Mouse (Mus musculus): Measurements from ENCODE around the gene Heatr9.
"Not testable (repeated sequence)": the region's sequence is repeated elsewhere in the genome, so short reads cannot be mapped to it uniquely, and the experiment has no call there.

Heatr9 gene

GRCm38 (mm10) chr11:83522075-83522474, at the start of gene Heatr9:
Gene Heatr9, minus strand, starts transcription at chr11:83522175.
- no peak for ATAC-seq (ENCODE audit: low TSS enrichment)

DNA sequence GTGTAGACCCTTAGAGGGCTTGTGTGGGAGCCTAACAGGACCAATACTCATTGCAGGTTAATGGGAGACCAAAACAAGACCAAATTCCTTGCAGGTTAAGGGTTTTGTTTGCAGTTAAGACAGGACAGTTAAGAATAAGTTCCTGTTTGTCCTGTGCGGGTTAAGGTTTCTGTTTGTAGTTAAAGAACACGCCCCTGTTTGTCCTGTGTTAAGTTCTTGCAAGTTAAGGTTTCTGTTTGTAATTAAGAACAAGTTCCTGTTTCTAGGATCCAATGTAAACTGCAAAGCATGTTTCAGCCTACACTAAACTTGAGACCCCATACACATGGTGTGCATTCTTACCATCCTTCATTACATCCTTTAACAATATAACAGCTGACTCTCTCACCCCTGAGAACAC, 48.2 kb upstream of the Heatr9 start:
- no peak for ATAC-seq (ENCODE audit: low TSS enrichment)

DNA sequence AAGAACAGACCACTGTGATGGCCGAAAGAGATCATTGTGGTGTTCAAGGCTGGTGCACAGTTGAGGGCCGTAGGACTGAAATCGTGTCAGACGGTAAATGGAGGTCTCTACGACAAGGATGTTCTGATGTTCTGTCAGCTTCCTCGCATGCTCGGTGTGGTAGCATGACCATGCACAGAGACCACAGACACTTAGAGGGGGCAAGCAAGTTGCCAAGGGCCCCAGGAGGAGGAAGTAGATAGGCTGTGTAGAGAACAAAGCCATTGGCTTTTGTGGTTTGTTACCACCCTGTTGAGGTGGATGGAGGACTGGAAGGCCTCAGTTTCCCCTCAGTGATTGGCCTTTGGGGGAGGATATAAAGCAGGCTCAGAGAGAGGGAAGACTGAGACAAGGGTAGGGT, 47.3 kb upstream of the Heatr9 start:
- no peak for ATAC-seq (ENCODE audit: low TSS enrichment)

- no peak for ATAC-seq (ENCODE audit: low TSS enrichment)
Measured at GRCm38 (mm10) chr11:83568786-83569185, 46.8 kb upstream of the Heatr9 start.

- no peak for ATAC-seq (ENCODE audit: low TSS enrichment)
Measured at GRCm38 (mm10) chr11:83568061-83568460, 46.1 kb upstream of the Heatr9 start.

DNA sequence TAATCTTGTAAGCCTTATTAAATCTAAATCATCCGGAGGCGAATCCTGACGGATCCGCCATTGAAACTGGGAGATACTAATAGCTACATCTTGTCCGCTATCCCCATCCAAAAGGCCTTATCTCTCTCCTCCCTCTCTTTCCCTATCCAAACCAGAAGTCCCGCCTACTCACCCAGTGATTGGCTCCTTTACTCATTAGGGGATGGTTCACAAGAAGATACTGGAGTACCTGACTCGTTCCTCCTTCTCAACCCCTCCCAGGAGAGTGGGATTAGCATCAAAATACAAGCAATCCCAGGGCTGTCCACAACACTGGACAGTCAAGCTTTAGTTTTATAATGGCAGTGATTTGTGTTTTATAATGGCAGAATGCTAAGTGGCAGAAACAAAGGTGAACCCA, 45.3 kb upstream of the Heatr9 start:
- ATAC-seq (ENCODE audit: low TSS enrichment), result no peak

- no peak for ATAC-seq (ENCODE audit: low TSS enrichment)
Measured at GRCm38 (mm10) chr11:83566617-83567016, 44.6 kb upstream of the Heatr9 start.

- no peak for ATAC-seq (ENCODE audit: low TSS enrichment)
Measured at GRCm38 (mm10) chr11:83563754-83564153, 41.8 kb upstream of the Heatr9 start.

DNA sequence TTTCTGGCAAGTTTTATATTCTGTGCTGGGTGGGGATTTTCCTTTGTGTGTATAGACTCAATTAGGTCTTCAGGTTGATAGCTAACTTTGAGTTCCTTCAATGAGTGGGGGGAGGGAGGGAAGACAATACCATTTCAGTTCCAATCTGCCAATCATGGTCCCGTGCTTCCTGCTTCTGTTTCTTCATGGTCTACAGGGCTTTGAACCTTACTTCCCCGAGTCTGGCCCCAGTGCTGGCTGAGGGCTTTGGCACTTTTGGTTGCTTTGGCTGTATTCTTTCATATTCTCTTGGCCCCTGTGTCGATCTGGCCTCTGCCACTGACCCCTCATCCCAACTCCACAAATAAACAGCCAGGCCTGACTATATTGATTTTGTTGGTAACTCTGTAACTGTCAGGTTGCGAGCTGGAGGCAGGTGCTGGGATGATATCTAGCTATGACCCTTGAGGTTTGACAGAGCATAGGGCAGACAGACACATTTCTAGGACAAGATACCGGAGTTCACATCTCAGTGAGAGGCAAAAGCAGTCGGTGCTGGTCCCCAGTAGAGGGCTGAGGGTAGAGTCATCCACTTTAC, 40.4 kb upstream of the Heatr9 start:
- no peak for ATAC-seq (ENCODE audit: low TSS enrichment)

- no peak for ATAC-seq (ENCODE audit: low TSS enrichment)
Measured at GRCm38 (mm10) chr11:83560405-83560804, 38.4 kb upstream of the Heatr9 start.

- no peak for ATAC-seq (ENCODE audit: low TSS enrichment)
Measured at GRCm38 (mm10) chr11:83557074-83557473, 35.1 kb upstream of the Heatr9 start.

- ATAC-seq (ENCODE audit: low TSS enrichment), result peak; percentile 85
Measured at GRCm38 (mm10) chr11:83556085-83556781, 34.3 kb upstream of the Heatr9 start.

- ATAC-seq (ENCODE audit: low TSS enrichment), result no peak
Measured at GRCm38 (mm10) chr11:83551668-83552067, 29.7 kb upstream of the Heatr9 start.

DNA sequence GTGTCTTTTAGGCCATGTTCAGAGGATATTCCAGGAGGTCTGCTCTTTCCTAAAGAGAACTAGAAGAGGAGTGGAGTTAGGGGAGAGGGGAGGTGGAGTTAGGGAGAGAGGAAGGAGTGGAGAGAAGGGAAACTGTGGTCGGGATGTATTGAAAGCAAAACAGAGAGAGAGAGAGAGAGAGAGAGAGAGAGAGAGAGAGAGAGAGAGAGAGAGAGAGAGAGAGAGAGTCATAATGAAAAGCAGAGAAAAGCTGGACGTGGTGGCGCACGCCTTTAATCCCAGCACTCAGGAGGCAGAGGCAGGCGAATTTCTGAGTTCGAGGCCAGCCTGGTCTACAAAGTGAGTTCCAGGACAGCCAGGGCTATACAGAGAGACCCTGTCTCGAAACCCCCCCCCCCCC, 29.1 kb upstream of the Heatr9 start:
- not testable (repeated sequence) for ATAC-seq (ENCODE audit: low TSS enrichment)

DNA sequence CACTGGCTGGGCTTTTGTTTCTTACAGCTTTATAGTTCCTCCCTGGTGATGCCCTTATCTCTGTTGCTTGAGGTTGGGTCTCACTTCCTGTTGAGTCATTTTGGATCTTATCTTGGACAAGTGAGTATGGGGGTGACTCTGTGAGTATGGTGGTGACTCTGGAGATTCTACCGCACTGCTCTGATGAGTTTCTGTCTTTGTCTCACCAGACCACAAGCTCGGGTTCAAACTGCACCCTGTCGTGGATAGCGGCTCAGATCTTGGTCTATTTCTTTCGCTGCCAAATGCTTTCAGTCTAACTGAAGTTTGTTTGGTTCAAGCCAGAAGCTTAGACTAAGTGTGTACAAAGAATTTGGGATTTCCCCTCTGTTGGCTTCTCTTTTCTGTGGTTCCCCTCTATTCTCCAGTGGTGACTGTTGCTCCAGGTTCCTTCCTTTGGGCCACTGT, 28.2 kb upstream of the Heatr9 start:
- no peak for ATAC-seq (ENCODE audit: low TSS enrichment)

- ATAC-seq (ENCODE audit: low TSS enrichment), result no peak
Measured at GRCm38 (mm10) chr11:83544214-83544613, 22.2 kb upstream of the Heatr9 start.

GRCm38 (mm10) chr11:83541415-83541814, 19.4 kb upstream of the Heatr9 start:
- no peak for ATAC-seq (ENCODE audit: low TSS enrichment)

DNA sequence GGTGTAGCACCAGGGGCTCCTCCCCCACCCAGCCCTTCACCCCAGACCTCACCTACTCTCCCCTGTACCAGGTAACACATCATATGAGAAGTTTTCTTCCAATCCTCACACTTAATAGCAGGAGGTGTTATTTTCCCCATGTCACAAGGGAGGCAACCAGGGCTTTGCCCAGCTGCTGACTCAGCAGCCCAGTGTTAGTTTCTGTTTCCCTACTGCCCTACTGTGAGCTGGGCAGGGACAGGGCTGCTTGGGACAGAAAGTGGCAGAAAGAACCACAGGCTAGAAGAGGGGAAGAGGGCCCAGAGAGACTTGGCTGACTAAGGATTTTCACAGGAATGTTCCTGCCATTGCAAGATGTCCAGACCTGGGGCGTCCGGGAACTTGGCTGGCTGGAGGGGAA, 19.0 kb upstream of the Heatr9 start:
- ATAC-seq (ENCODE audit: low TSS enrichment), result no peak

DNA sequence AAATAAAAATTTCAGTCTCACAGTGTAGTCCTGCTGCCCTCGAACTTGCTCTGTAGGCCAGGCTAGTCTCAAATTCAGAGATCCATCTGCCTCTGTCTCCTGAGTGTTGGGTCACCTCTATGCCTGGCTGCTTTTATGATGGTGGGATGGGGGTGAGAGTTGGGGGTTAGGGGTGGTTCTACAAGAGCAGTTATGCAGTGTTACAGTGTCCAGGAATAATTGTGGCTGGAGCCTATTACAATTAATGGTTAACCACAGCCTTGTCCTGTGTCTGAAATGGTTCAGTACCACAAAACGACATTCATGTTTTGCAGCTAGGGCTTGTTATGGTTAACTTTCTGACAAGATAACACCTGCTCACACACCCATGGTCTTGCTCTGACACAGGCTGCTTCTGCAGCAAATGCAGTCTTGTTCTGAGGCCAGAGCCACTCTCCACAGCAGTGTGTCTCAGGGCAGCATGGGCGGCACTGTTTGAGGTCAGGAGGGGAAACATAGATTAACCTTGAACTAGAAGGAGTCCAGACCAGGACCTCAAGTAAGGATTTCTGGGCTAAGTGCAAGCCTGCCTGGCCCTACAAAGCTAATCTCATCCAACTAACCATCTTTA, 16.8 kb upstream of the Heatr9 start:
- ATAC-seq (ENCODE audit: low TSS enrichment), result no peak

DNA sequence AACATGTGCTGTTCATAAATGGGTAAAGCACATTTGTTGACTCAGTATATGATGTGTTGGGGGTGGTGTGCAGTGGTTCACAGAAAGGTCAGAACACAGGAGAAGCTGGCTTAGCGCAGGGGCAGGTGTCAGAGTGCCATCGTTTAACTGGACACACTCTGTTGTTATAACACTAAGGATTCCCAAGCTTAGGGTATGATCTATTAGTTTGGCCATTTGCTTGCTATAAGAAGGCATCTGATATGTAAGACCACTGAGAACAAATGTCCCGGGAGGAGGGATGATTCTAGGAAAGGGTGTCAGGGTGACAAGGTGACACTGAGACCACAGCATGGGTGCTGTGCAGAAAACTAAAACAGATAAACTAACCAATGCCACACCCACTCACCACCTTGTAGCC, 14.9 kb upstream of the Heatr9 start:
- no peak for ATAC-seq (ENCODE audit: low TSS enrichment)

GRCm38 (mm10) chr11:83534609-83535423, 12.8 kb upstream of the Heatr9 start:
- peak; percentile 82 for ATAC-seq (ENCODE audit: low TSS enrichment)

DNA sequence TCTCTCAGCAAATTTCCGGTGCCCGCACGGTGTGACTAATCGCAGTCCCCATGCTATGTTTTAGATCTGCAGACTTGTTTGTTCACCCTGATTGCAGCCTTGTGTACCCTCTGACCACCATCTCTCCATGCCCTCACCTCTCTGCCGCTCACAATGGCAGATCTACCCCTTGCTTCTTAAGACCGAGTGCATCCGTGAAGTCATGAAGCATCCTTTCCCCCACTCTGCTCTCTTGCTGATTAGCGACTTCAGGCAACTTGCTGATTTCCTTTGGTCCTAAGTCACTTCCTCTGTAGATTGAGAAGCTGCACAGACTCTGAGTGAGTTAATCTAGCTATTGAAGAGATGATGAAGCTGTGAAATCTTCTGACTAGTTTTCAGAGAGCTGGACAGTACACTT, 12.2 kb upstream of the Heatr9 start:
- ATAC-seq (ENCODE audit: low TSS enrichment), result 0 out of 2 replicates have a peak, but pooled peaks have one; percentile 16

All from frontal cortex, adult (tissue).